Mouse (Mus musculus) lung, postnatal 0 days (tissue): Measurements from ENCODE around the gene Osgep.
"Not testable (repeated sequence)": the region's sequence is repeated elsewhere in the genome, so short reads cannot be mapped to it uniquely, and the experiment has no call there.

Experiments
- CTCF ChIP-seq: IDR thresholded peaks from 2 replicates; pipeline ENCODE4 v1.5.1; 2016; ENCODE audit warnings: antibody characterized with exemption, mild to moderate bottlenecking
- EP300 ChIP-seq: IDR thresholded peaks from 2 replicates; pipeline ENCODE4 v1.6.1; 2016; ENCODE audit warnings: antibody characterized with exemption, mild to moderate bottlenecking, control low read depth

GRCm38 (mm10) chr14:50945081-50945480 is 20.4 kb upstream of the Osgep start:
- not testable (repeated sequence) for TF ChIP-seq CTCF, EP300
